Mouse (Mus musculus): Measurements from ENCODE around the gene Ranbp17.
A peak's percentile ranks its signal among the peaks of the same experiment; 100 is the strongest.

The Ranbp17 gene

GRCm38 (mm10) chr11:33198351-33199116 lies 315.0 kb downstream of the Ranbp17 start:
- no peak for DNase-seq (ENCODE audit: extremely low read depth, low read depth, low spot score)

- no peak for DNase-seq (ENCODE audit: extremely low read depth, low read depth, low spot score)
Measured at GRCm38 (mm10) chr11:33197673-33198072, 315.9 kb downstream of the Ranbp17 start.

DNA sequence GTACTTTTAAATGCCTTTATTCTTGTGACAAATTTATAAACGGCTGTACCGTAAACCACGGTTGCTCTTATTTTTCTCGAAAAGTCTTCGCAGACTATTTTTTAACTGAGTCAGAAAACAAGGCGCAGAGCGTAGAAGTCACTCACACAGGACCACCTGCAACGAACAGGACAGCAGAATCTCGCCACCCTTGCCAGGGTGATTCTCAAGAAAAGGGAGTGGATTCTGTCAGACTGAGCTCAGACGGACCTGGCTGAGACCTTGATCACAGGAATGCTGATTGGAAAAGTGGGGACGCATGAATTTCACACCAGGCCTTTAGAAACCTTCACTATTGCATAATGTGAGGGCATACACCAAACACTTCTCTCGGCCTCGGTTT lies 316.4 kb downstream of the Ranbp17 start:
- DNase-seq (ENCODE audit: extremely low read depth, low read depth, low spot score), result no peak

DNA sequence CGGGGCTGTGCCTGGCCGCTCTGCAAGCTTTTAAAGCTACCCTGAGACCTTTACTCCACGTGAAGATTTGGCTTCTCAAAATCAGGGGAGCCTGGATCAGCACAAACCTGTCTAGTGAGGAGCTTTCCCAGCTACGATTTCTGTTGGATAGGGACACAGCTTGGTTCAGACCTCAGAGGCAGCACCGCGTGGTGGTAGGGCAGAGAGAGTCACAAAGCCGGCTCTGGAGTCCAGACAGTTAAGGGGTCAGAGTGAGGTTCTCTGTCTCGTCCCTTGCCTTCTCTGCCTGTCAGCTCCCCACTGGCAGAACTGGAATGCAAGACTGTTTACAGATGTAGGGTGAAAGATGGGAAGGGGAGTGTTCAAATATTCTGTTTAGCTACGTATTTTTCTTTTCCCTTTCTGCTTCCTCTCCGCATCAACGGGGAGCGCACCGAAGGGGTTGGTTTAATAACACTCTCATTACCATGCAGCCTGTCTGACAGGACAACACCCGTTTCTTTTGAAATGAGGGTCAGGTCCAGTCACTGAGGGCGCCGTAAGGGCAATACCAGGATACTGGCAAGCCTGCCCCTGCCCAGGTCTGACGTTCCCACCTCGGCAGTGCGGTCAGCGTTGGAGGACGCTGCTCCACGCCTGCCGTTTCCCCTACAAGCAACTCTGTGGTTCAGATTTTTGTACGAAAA lies 317.0 kb downstream of the Ranbp17 start:
- DNase-seq (ENCODE audit: extremely low read depth, low read depth, low spot score), result no peak

GRCm38 (mm10) chr11:33195531-33196446 lies 317.8 kb downstream of the Ranbp17 start:
- no peak for DNase-seq (ENCODE audit: extremely low read depth, low read depth, low spot score)

- DNase-seq (ENCODE audit: extremely low read depth, low read depth, low spot score), result no peak
Measured at GRCm38 (mm10) chr11:33195061-33195460, 318.5 kb downstream of the Ranbp17 start.

GRCm38 (mm10) chr11:33193695-33194094 lies 319.9 kb downstream of the Ranbp17 start:
- DNase-seq (ENCODE audit: extremely low read depth, low read depth, low spot score), result no peak

GRCm38 (mm10) chr11:33181804-33182203 lies 331.7 kb downstream of the Ranbp17 start:
- DNase-seq (ENCODE audit: extremely low read depth, low read depth, low spot score), result no peak

- no peak for DNase-seq (ENCODE audit: extremely low read depth, low read depth, low spot score)
Measured at GRCm38 (mm10) chr11:33180701-33181116, 332.8 kb downstream of the Ranbp17 start.

GRCm38 (mm10) chr11:33179802-33180201 lies 333.7 kb downstream of the Ranbp17 start:
- no peak for DNase-seq (ENCODE audit: extremely low read depth, low read depth, low spot score)

DNA sequence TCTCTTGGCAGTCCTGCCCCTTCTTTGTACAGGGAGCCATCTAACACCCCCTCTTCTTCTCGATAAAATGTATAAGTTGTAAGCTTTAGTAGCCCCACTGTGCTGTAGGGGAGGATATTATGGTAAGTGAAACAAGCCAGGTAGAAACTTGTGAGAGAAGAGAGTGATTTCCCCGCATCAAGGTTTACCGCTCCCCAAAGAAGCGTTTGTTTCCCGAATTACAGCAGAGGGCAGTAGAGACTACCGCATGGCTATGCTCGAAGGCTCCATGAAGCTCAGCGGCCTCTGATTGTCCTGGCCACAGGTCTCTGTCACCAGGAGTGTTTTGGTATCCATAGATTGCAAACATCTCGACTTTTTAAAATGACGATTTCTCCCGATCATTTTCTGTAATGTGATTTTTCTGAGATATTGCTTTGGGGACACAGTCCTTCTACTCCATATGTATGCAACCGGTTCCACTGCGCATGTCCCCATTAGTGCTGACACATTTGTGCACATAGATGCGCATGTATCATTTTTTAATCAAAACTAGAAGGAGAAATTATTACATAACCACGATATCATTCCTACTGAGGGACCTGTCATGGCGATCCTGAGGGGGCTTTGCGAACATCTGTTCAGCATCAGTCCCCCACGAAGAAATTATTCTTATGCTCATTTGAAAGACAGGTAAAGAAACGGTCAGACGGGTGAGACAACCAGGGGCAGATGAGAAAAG lies 336.9 kb downstream of the Ranbp17 start:
- no peak for DNase-seq (ENCODE audit: extremely low read depth, low read depth, low spot score)

DNA sequence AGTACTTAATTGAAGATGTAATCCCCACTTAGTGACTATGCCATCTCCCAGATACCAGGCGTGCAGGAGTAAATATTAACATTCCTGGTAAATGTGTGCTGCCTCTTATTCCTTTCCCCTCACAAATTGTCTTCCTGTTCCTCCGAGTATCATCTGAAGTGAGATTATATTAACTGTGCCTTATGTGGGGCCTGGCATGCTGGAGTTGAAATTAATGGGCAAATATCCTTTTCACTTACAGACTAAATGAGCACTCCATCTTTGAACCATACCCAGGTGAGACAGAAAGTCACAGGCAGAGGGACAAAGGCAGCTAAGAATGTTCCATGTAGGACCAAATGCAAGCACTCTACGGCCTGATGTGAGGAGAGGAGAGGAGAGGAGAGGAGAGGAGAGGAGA lies 337.8 kb downstream of the Ranbp17 start:
- DNase-seq (ENCODE audit: extremely low read depth, low read depth, low spot score), result no peak

DNA sequence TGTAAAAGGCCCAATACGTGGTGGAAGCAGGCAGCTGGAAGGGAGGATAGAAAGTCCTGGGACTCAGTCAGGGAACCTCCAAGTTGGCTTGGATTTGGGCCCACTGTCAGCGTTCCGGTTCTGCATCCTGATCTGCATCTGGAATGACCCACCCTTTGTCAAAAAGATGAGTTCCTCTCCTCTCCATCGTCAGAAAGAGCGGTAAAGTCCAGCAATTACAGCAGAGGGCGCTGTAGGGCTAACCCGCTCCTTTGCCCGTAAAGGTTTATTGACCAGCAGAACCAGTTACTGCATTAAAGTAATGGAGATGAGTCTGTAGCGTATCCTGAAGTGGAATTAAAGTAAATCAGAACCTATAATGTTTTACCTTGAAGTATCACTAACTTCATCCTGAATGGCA lies 343.1 kb downstream of the Ranbp17 start:
- DNase-seq (ENCODE audit: extremely low read depth, low read depth, low spot score), result no peak

GRCm38 (mm10) chr11:33162998-33163506 lies 350.5 kb downstream of the Ranbp17 start, which contains the start of gene Npm1:
Gene Npm1, minus strand, starts transcription at chr11:33163206.
- DNase-seq (ENCODE audit: extremely low read depth, low read depth, low spot score), result peak; percentile 61

DNA sequence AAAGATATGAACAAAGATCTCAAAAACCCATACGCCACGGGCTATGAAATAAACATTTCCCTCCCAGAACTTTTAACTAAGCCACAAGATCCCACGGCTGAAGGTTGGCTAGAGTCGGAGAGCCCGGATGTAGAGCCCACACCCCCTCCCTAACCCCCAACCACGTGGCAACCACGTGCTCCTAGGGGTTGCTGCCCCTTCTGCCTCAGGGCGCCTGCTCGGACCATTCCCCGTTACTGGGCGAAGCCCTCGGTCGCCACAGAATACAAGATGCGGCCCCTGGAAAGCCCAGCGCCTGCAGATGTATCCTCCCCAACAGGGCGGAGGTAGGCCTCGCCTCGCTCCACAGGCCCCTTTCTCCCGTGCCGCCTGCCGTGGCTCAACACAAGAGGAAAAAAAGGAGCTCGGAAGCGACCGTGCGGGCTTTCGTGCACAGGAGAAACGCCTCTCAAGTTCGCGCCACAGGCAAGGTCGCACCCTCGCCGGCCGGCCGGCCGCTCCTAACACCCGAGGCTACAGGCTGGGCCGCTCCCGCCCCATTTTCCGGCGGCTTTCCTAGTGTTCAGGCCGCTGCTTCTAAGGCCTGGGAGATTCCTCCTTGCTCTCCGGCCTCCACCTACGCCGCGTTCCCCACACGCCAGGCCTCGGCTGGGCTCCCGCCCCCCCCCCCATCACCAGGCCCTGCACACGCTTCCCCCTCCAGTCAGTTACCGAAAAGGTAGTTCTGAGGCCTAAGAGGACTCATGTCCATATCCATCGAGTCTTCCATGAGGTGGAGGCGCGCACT lies 351.1 kb downstream of the Ranbp17 start:
- DNase-seq (ENCODE audit: extremely low read depth, low read depth, low spot score), result no peak
